Mouse (Mus musculus): ENCODE data around the gene Grcc10. TPM values are rescaled to one million over a fixed set of nuclear protein-coding genes. Genes with fewer than 3 reads are reported as not detected.

Grcc10 gene
- polyA plus RNA-seq, 1 experiment from 2014 or later, result 519 TPM

- no peaks in the 10 kb centered on the region for H3K36me3 ChIP-seq
- 0 out of 2 replicates have a peak, but pooled peaks cover 9% of the 10 kb centered on the region for H3K27me3 ChIP-seq
- no peaks in the 10 kb centered on the region for H3K9me3 ChIP-seq (replicated peaks)
- H3K4me3 ChIP-seq (replicated peaks), result peak within 1 kb of the TSS; percentile 60
- WGBS, result under 1% methylated on average over 47 of the region's 54 CpGs
- peak within 1 kb of the TSS; percentile 97 for H3K4me2 ChIP-seq
- H3K27ac ChIP-seq, result peak within 1 kb of the TSS; percentile 60
- peak within 1 kb of the TSS; percentile 57 for H3K9ac ChIP-seq
- ATAC-seq (replicated peaks; ENCODE audit: low FRiP score), result peak; percentile 54
- peaks cover 42% of the 10 kb centered on the region for H3K4me1 ChIP-seq
These were observed 28.1 kb upstream of the Grcc10 start, which contains the start of gene Eno2 for GRCm38 (mm10) chr6:124769101-124769765. Gene Eno2, minus strand, starts transcription at chr6:124769673.

GRCm38 (mm10) chr6:124768704-124769044 is 27.5 kb upstream of the Grcc10 start:
- peak overlapping the region; percentile 60 for H3K27ac ChIP-seq
- H3K27me3 ChIP-seq, result 0 out of 2 replicates have a peak, but pooled peaks cover 9% of the 10 kb centered on the region
- peak overlapping the region; percentile 57 for H3K9ac ChIP-seq
- H3K4me3 ChIP-seq (replicated peaks), result peak overlapping the region; percentile 60
- whole genome bisulfite sequencing, result 6% methylated on average over 9 of the region's 9 CpGs
- no peak for ATAC-seq (replicated peaks; ENCODE audit: low FRiP score)
- no peaks in the 10 kb centered on the region for H3K36me3 ChIP-seq
- peak overlapping the region; percentile 97 for H3K4me2 ChIP-seq
- H3K4me1 ChIP-seq, result peaks cover 42% of the 10 kb centered on the region
- H3K9me3 ChIP-seq (replicated peaks), result no peaks in the 10 kb centered on the region

- Histone ChIP-seq H3K4me2 (peak overlapping the region; percentile 97), H3K9ac (peak overlapping the region; percentile 57; the same call in 1 of the 2 replicates), H3K36me3 (no peaks in the 10 kb centered on the region), H3K4me3 (replicated peaks) (peak overlapping the region; percentile 60), H3K27me3 (0 out of 2 replicates have a peak, but pooled peaks cover 9% of the 10 kb centered on the region), H3K4me1 (peaks cover 42% of the 10 kb centered on the region), H3K9me3 (replicated peaks) (no peaks in the 10 kb centered on the region), H3K27ac (peak overlapping the region; percentile 57)
- WGBS, result 21% methylated on average over 19 of the region's 19 CpGs
- ATAC-seq (replicated peaks; ENCODE audit: low FRiP score), result peak; percentile 57
These were observed 26.9 kb upstream of the Grcc10 start for GRCm38 (mm10) chr6:124767920-124768703.

- 41% methylated on average over 4 of the region's 4 CpGs for WGBS
- peak overlapping the region; percentile 97 for H3K4me2 ChIP-seq
- H3K9me3 ChIP-seq (replicated peaks), result no peaks in the 10 kb centered on the region
- 0 out of 2 replicates have a peak, but pooled peaks cover 9% of the 10 kb centered on the region for H3K27me3 ChIP-seq
- peak overlapping the region; percentile 57 for H3K27ac ChIP-seq
- peak overlapping the region; percentile 60 for H3K4me3 ChIP-seq (replicated peaks)
- ATAC-seq (replicated peaks; ENCODE audit: low FRiP score), result peak; percentile 30; the same call in 1 of the 2 replicates
- H3K9ac ChIP-seq, result 0 out of 2 replicates have a peak overlapping the region, but pooled peaks have one; percentile 12
- H3K4me1 ChIP-seq, result peaks cover 42% of the 10 kb centered on the region
- no peaks in the 10 kb centered on the region for H3K36me3 ChIP-seq
These were observed 26.4 kb upstream of the Grcc10 start for GRCm38 (mm10) chr6:124767536-124767919.

GRCm38 (mm10) chr6:124765951-124766350 is 24.8 kb upstream of the Grcc10 start:
- H3K9me3 ChIP-seq (replicated peaks), result no peaks in the 10 kb centered on the region
- WGBS, result 85% methylated on average over 7 of the region's 7 CpGs
- no peak overlapping the region for H3K4me3 ChIP-seq (replicated peaks)
- no peak overlapping the region for H3K27ac ChIP-seq
- H3K4me2 ChIP-seq, result no peak overlapping the region
- peaks cover 42% of the 10 kb centered on the region for H3K4me1 ChIP-seq
- ATAC-seq (replicated peaks; ENCODE audit: low FRiP score), result no peak
- H3K9ac ChIP-seq, result no peak overlapping the region
- no peaks in the 10 kb centered on the region for H3K36me3 ChIP-seq
- H3K27me3 ChIP-seq, result 0 out of 2 replicates have a peak, but pooled peaks cover 9% of the 10 kb centered on the region

GRCm38 (mm10) chr6:124759259-124759658 is 18.1 kb upstream of the Grcc10 start:
- no peaks in the 10 kb centered on the region for H3K36me3 ChIP-seq
- peak overlapping the region; percentile 85 for H3K4me3 ChIP-seq (replicated peaks)
- 0 out of 2 replicates have a peak, but pooled peaks have one; percentile 2 for ATAC-seq (replicated peaks; ENCODE audit: low FRiP score)
- no peaks in the 10 kb centered on the region; the same call in 1 of the 2 replicates for H3K27me3 ChIP-seq
- H3K9me3 ChIP-seq (replicated peaks), result no peaks in the 10 kb centered on the region
- peak overlapping the region; percentile 42 for H3K9ac ChIP-seq
- peak overlapping the region; percentile 97 for H3K27ac ChIP-seq
- H3K4me1 ChIP-seq, result peaks cover 43% of the 10 kb centered on the region
- H3K4me2 ChIP-seq, result peak overlapping the region; percentile 75
- 2% methylated on average over 5 of the region's 5 CpGs for whole genome bisulfite sequencing

GRCm38 (mm10) chr6:124758849-124759232 is 17.7 kb upstream of the Grcc10 start:
- peak overlapping the region; percentile 97 for H3K27ac ChIP-seq
- H3K4me3 ChIP-seq (replicated peaks), result peak overlapping the region; percentile 85
- no peaks in the 10 kb centered on the region for H3K9me3 ChIP-seq (replicated peaks)
- 32% methylated on average over 2 of the region's 2 CpGs for WGBS
- H3K27me3 ChIP-seq, result no peaks in the 10 kb centered on the region; the same call in 1 of the 2 replicates
- ATAC-seq (replicated peaks; ENCODE audit: low FRiP score), result no peak
- no peaks in the 10 kb centered on the region for H3K36me3 ChIP-seq
- peak overlapping the region; percentile 42 for H3K9ac ChIP-seq
- H3K4me2 ChIP-seq, result peak overlapping the region; percentile 75
- peaks cover 47% of the 10 kb centered on the region for H3K4me1 ChIP-seq

- no peaks in the 10 kb centered on the region for H3K36me3 ChIP-seq
- H3K27ac ChIP-seq, result peak overlapping the region; percentile 97
- no peaks in the 10 kb centered on the region for H3K9me3 ChIP-seq (replicated peaks)
- 40% methylated on average over 5 of the region's 5 CpGs for WGBS
- H3K4me1 ChIP-seq, result peaks cover 51% of the 10 kb centered on the region
- H3K4me2 ChIP-seq, result peak overlapping the region; percentile 75
- peak overlapping the region; percentile 96 for H3K9ac ChIP-seq
- H3K27me3 ChIP-seq, result no peaks in the 10 kb centered on the region; the same call in 1 of the 2 replicates
- ATAC-seq (replicated peaks; ENCODE audit: low FRiP score), result peak; percentile 4; the same call in 1 of the 2 replicates
- peak overlapping the region; percentile 85 for H3K4me3 ChIP-seq (replicated peaks)
These were observed 17.0 kb upstream of the Grcc10 start for GRCm38 (mm10) chr6:124757909-124758848.

GRCm38 (mm10) chr6:124757351-124757880 is 16.2 kb upstream of the Grcc10 start:
- Histone ChIP-seq H3K27ac (peak overlapping the region; percentile 97), H3K4me1 (peaks cover 53% of the 10 kb centered on the region), H3K27me3 (no peaks in the 10 kb centered on the region; the same call in 1 of the 2 replicates), H3K36me3 (peaks cover 4% of the 10 kb centered on the region; the same call in 1 of the 2 replicates), H3K9ac (peak overlapping the region; percentile 96), H3K4me2 (peak overlapping the region; percentile 75), H3K4me3 (replicated peaks) (peak overlapping the region; percentile 85), H3K9me3 (replicated peaks) (no peaks in the 10 kb centered on the region)
- 14% methylated on average over 5 of the region's 5 CpGs for WGBS
- no peak for ATAC-seq (replicated peaks; ENCODE audit: low FRiP score)

GRCm38 (mm10) chr6:124756652-124757350 is 15.6 kb upstream of the Grcc10 start:
- no peaks in the 10 kb centered on the region; the same call in 1 of the 2 replicates for H3K27me3 ChIP-seq
- peak overlapping the region; percentile 96 for H3K9ac ChIP-seq
- peaks cover 10% of the 10 kb centered on the region; the same call in 1 of the 2 replicates for H3K36me3 ChIP-seq
- peak; percentile 80 for ATAC-seq (replicated peaks; ENCODE audit: low FRiP score)
- under 1% methylated on average over 50 of the region's 54 CpGs for WGBS
- peak overlapping the region; percentile 97 for H3K27ac ChIP-seq
- peak overlapping the region; percentile 75 for H3K4me2 ChIP-seq
- H3K4me3 ChIP-seq (replicated peaks), result peak overlapping the region; percentile 85
- peaks cover 56% of the 10 kb centered on the region for H3K4me1 ChIP-seq
- H3K9me3 ChIP-seq (replicated peaks), result no peaks in the 10 kb centered on the region
